Mouse (Mus musculus) bone marrow, adult 2 months (tissue): Measurements from ENCODE around the gene Pld1.

Source experiments
- CTCF ChIP-seq: fragments of 200-500 bp; IDR thresholded peaks from 2 replicates; pipeline ENCODE4 v1.5.1; 2011; ENCODE audit warnings: low read length, control low read depth; ENCODE audit not compliant: control insufficient read depth, insufficient read depth
- POLR2A ChIP-seq: fragments of 200-500 bp; IDR thresholded peaks from 2 replicates; pipeline ENCODE4 v1.6.1; 2011; ENCODE audit warnings: low read depth, mild to moderate bottlenecking, control low read depth, low read length, borderline replicate concordance; ENCODE audit not compliant: control insufficient read depth

GRCm38 (mm10) chr3:27984620-27985019, 46.1 kb downstream of the Pld1 start:
- TF ChIP-seq CTCF (no peak), POLR2A (no peak)
